16 mouse cellular contexts compared by ENCODE assay signal in genomic region chr12:103376124-103376523, GRCm38 (mm10). TPM values are rescaled to one million over a fixed set of nuclear protein-coding genes. Genes with fewer than 3 reads are reported as not detected.
A peak's percentile ranks its signal among the peaks of the same experiment; 100 is the strongest.
DNase-seq lines count a peak whose midpoint lies in the region; ATAC-seq lines count a peak whose summit lies in the region.
"Had no signal": no experiment of that assay in that cellular context is flagged by ENCODE, and none has a peak within 500 bp of the region (broad histone marks: within the 10 kb centered on the region; RNA-seq: fewer than 3 reads in every experiment).

No protein-coding gene starts in this region.

- DNase-seq in left cerebral cortex, adult 9 months (ENCODE audit: low spot score in 2 of 2): peak; percentile 45 to 77
- DNase-seq in telencephalon, adult 2 months (ENCODE audit: low read depth, low spot score): peak; percentile 82
- DNase-seq in spleen, postnatal 4 days (ENCODE audit: low spot score in 2 of 2): no peak
- DNase-seq in embryo, embryonic 11 days: no peak
- DNase-seq: adrenal gland, adult 2 months; cerebellum, adult 2 months; gastrocnemius, postnatal 25 days; heart, postnatal 36 days; lung, postnatal 14 days had no signal

- H3K36me3 ChIP-seq in forebrain, embryonic 13.5 days (ENCODE audit: poor library complexity, severe bottlenecking): no peaks in the 10 kb centered on the region
- no peaks in the 10 kb centered on the region for H3K36me3 ChIP-seq in forebrain, embryonic 12.5 days (replicated peaks)
- no peaks in the 10 kb centered on the region for H3K36me3 ChIP-seq in neural tube, embryonic 14.5 days (ENCODE audit: control insufficient read depth, insufficient read depth, low read length)
- no peaks in the 10 kb centered on the region for H3K36me3 ChIP-seq in neural tube, embryonic 15.5 days
- H3K36me3 ChIP-seq: G1E; kidney, embryonic 15.5 days; limb, embryonic 15.5 days had no signal

- H3K4me3 ChIP-seq in forebrain, embryonic 13.5 days: no peak overlapping the region
- no peak overlapping the region for H3K4me3 ChIP-seq in forebrain, embryonic 12.5 days (replicated peaks)
- H3K4me3 ChIP-seq in neural tube, embryonic 14.5 days (ENCODE audit: low read depth, low read length): no peak overlapping the region
- no peak overlapping the region for H3K4me3 ChIP-seq in neural tube, embryonic 15.5 days (replicated peaks)
- H3K4me3 ChIP-seq: kidney, embryonic 15.5 days; limb, embryonic 15.5 days had no signal

- peak overlapping the region; percentile 45 for H3K27ac ChIP-seq in forebrain, embryonic 13.5 days
- H3K27ac ChIP-seq in forebrain, embryonic 12.5 days: no peak overlapping the region
- H3K27ac ChIP-seq in neural tube, embryonic 14.5 days (ENCODE audit: low read depth, low read length): no peak overlapping the region
- no peak overlapping the region for H3K27ac ChIP-seq in neural tube, embryonic 15.5 days (replicated peaks)
- H3K27ac ChIP-seq: kidney, embryonic 15.5 days; limb, embryonic 15.5 days had no signal

- H3K4me1 ChIP-seq in forebrain, embryonic 13.5 days: peaks cover 8% of the 10 kb centered on the region; the same call in 1 of the 2 replicates
- no peaks in the 10 kb centered on the region for H3K4me1 ChIP-seq in forebrain, embryonic 12.5 days
- H3K4me1 ChIP-seq in neural tube, embryonic 14.5 days (ENCODE audit: control insufficient read depth, insufficient read depth, low read length): no peaks in the 10 kb centered on the region
- H3K4me1 ChIP-seq in neural tube, embryonic 15.5 days: no peaks in the 10 kb centered on the region
- H3K4me1 ChIP-seq: kidney, embryonic 15.5 days; limb, embryonic 15.5 days had no signal

- H3K27me3 ChIP-seq in forebrain, embryonic 13.5 days: no peaks in the 10 kb centered on the region
- H3K27me3 ChIP-seq in forebrain, embryonic 12.5 days: peaks cover 4% of the 10 kb centered on the region; the same call in 1 of the 2 replicates
- no peaks in the 10 kb centered on the region for H3K27me3 ChIP-seq in neural tube, embryonic 14.5 days (ENCODE audit: control insufficient read depth, insufficient read depth, low read length)
- H3K27me3 ChIP-seq in neural tube, embryonic 15.5 days (replicated peaks): no peaks in the 10 kb centered on the region
- H3K27me3 ChIP-seq: kidney, embryonic 15.5 days; limb, embryonic 15.5 days had no signal

- WGBS in forebrain, embryonic 13.5 days: 68% methylated on average over 5 of the region's 5 CpGs
- 62% methylated on average over 5 of the region's 5 CpGs for WGBS in forebrain, embryonic 12.5 days
- WGBS in neural tube, embryonic 14.5 days: 64% methylated on average over 5 of the region's 5 CpGs
- 60% methylated on average over 5 of the region's 5 CpGs for WGBS in neural tube, embryonic 15.5 days

- no peak overlapping the region for H3K9ac ChIP-seq in forebrain, embryonic 13.5 days
- H3K9ac ChIP-seq in forebrain, embryonic 12.5 days: no peak overlapping the region
- H3K9ac ChIP-seq in neural tube, embryonic 14.5 days (replicated peaks; ENCODE audit: low read depth, low read length): no peak overlapping the region
- no peak overlapping the region for H3K9ac ChIP-seq in neural tube, embryonic 15.5 days (replicated peaks)
- H3K9ac ChIP-seq: kidney, embryonic 15.5 days; limb, embryonic 15.5 days had no signal

- ATAC-seq in forebrain, embryonic 13.5 days: peak; percentile 73
- no peak for ATAC-seq in forebrain, embryonic 12.5 days (ENCODE audit: low FRiP score)
- ATAC-seq in neural tube, embryonic 14.5 days (ENCODE audit: low read depth): peak; percentile 35; the same call in 1 of the 2 replicates
- ATAC-seq in neural tube, embryonic 15.5 days (ENCODE audit: low FRiP score): no peak

- no peaks in the 10 kb centered on the region; the same call in 1 of the 2 replicates for H3K9me3 ChIP-seq in forebrain, embryonic 13.5 days (replicated peaks)
- no peaks in the 10 kb centered on the region for H3K9me3 ChIP-seq in forebrain, embryonic 12.5 days
- no peaks in the 10 kb centered on the region for H3K9me3 ChIP-seq in neural tube, embryonic 14.5 days (ENCODE audit: control insufficient read depth, low read length)
- H3K9me3 ChIP-seq in neural tube, embryonic 15.5 days (replicated peaks): no peaks in the 10 kb centered on the region
- H3K9me3 ChIP-seq: G1E; kidney, embryonic 15.5 days; limb, embryonic 15.5 days had no signal

- H3K4me2 ChIP-seq in forebrain, embryonic 13.5 days: no peak overlapping the region
- H3K4me2 ChIP-seq in forebrain, embryonic 12.5 days: no peak overlapping the region
- H3K4me2 ChIP-seq in neural tube, embryonic 14.5 days (ENCODE audit: low read depth, low read length): no peak overlapping the region
- H3K4me2 ChIP-seq in neural tube, embryonic 15.5 days: no peak overlapping the region
- H3K4me2 ChIP-seq: kidney, embryonic 15.5 days; limb, embryonic 15.5 days had no signal

RNA-seq across cellular contexts. Expression of gene Otub2, which starts 12.4 kb away (rescaled TPM):
- 14.5 and 18.4 TPM in 2 replicates for polyA plus RNA-seq in forebrain, embryonic 13.5 days (2015; fragmentation: Nextera tagmentation; extraction: Ambion mirVana)
- 13.7 and 15.1 TPM in 2 replicates for polyA plus RNA-seq in forebrain, embryonic 12.5 days (2016; fragmentation: Nextera tagmentation; extraction: Ambion mirVana)
- polyA plus RNA-seq in neural tube, embryonic 14.5 days (2014; fragmentation: Nextera tagmentation; extraction: Ambion mirVana): 27.1 and 27.6 TPM in 2 replicates
- 20.3 and 23.1 TPM in 2 replicates for polyA plus RNA-seq in neural tube, embryonic 15.5 days (2015; fragmentation: Nextera tagmentation; extraction: Ambion mirVana)

RNA-seq across cellular contexts. Expression of gene Asb2, which starts 20.3 kb away (rescaled TPM):
- polyA plus RNA-seq in forebrain, embryonic 13.5 days (2015; fragmentation: Nextera tagmentation; extraction: Ambion mirVana): 0.40 and 0.60 TPM in 2 replicates
- polyA plus RNA-seq in forebrain, embryonic 12.5 days (2016; fragmentation: Nextera tagmentation; extraction: Ambion mirVana): 0.56 and 0.65 TPM in 2 replicates
- 0.90 and 2.3 TPM in 2 replicates for polyA plus RNA-seq in neural tube, embryonic 14.5 days (2014; fragmentation: Nextera tagmentation; extraction: Ambion mirVana)
- polyA plus RNA-seq in neural tube, embryonic 15.5 days (2015; fragmentation: Nextera tagmentation; extraction: Ambion mirVana): 2.1 and 3.3 TPM in 2 replicates
- polyA plus RNA-seq: G1E had no signal

RNA-seq across cellular contexts. Expression of gene 9330161L09Rik, which starts 31.5 kb away (rescaled TPM):
- polyA plus RNA-seq in forebrain, embryonic 13.5 days (2015; fragmentation: Nextera tagmentation; extraction: Ambion mirVana): 0.34 and 0.48 TPM in 2 replicates
- 0.38 and 0.87 TPM in 2 replicates for polyA plus RNA-seq in forebrain, embryonic 12.5 days (2016; fragmentation: Nextera tagmentation; extraction: Ambion mirVana)
- 1.7 and 1.8 TPM in 2 replicates for polyA plus RNA-seq in neural tube, embryonic 14.5 days (2014; fragmentation: Nextera tagmentation; extraction: Ambion mirVana)
- 0.36 and 1.1 TPM in 2 replicates for polyA plus RNA-seq in neural tube, embryonic 15.5 days (2015; fragmentation: Nextera tagmentation; extraction: Ambion mirVana)

RNA-seq across cellular contexts. Expression of gene Ddx24, which starts 49.5 kb away (rescaled TPM):
- 149 and 175 TPM in 2 replicates for polyA plus RNA-seq in forebrain, embryonic 13.5 days (2015; fragmentation: Nextera tagmentation; extraction: Ambion mirVana)
- polyA plus RNA-seq in forebrain, embryonic 12.5 days (2016; fragmentation: Nextera tagmentation; extraction: Ambion mirVana): 127 and 134 TPM in 2 replicates
- 152 and 160 TPM in 2 replicates for polyA plus RNA-seq in neural tube, embryonic 14.5 days (2014; fragmentation: Nextera tagmentation; extraction: Ambion mirVana)
- polyA plus RNA-seq in neural tube, embryonic 15.5 days (2015; fragmentation: Nextera tagmentation; extraction: Ambion mirVana): 176 and 181 TPM in 2 replicates

RNA-seq across cellular contexts. Expression of gene Ifi27, which starts 57.9 kb away (rescaled TPM):
- 2.7 and 3.4 TPM in 2 replicates for polyA plus RNA-seq in forebrain, embryonic 13.5 days (2015; fragmentation: Nextera tagmentation; extraction: Ambion mirVana)
- polyA plus RNA-seq in forebrain, embryonic 12.5 days (2016; fragmentation: Nextera tagmentation; extraction: Ambion mirVana): 3.7 and 4.0 TPM in 2 replicates
- polyA plus RNA-seq in neural tube, embryonic 14.5 days (2014; fragmentation: Nextera tagmentation; extraction: Ambion mirVana): 3.6 and 10.9 TPM in 2 replicates
- polyA plus RNA-seq in neural tube, embryonic 15.5 days (2015; fragmentation: Nextera tagmentation; extraction: Ambion mirVana): 14.6 and 30.5 TPM in 2 replicates

Comparison
In these comparisons a context has a peak if more than half of its experiments do, and no peak if none do; other contexts are left out.
1. ATAC-seq: peak in forebrain, embryonic 13.5 days (single experiment) and neural tube, embryonic 14.5 days (single experiment); none in forebrain, embryonic 12.5 days (single experiment) and neural tube, embryonic 15.5 days (single experiment).
2. DNase-seq: peak in left cerebral cortex, adult 9 months (2 of 2) and telencephalon, adult 2 months (single experiment); none in spleen, postnatal 4 days (0 of 2) and embryo, embryonic 11 days (single experiment).